Mouse (Mus musculus) ES-Bruce4 (cell line): ENCODE data around the gene Acvr2b. TPM values are rescaled to one million over a fixed set of nuclear protein-coding genes. Genes with fewer than 3 reads are reported as not detected.
"Not testable (repeated sequence)": the region's sequence is repeated elsewhere in the genome, so short reads cannot be mapped to it uniquely, and the experiment has no call there.

Source experiments
- H3K27ac ChIP-seq: 2 replicates; pipeline ENCODE4 v1.5.1; 2012; ENCODE audit warnings: low read length, inconsistent platforms; ENCODE audit not compliant: insufficient read depth
- H3K27me3 ChIP-seq: 2 replicates; pipeline ENCODE4 v1.6.1; 2012; ENCODE audit warnings: mild to moderate bottlenecking, low read length, inconsistent platforms; ENCODE audit not compliant: control insufficient read depth, poor library complexity, insufficient read depth, severe bottlenecking
- H3K36me3 ChIP-seq: 2 replicates; pipeline ENCODE4 v1.6.1; 2012; ENCODE audit warnings: inconsistent platforms, mild to moderate bottlenecking, low read length, moderate library complexity; ENCODE audit not compliant: control insufficient read depth, poor library complexity, insufficient read depth, severe bottlenecking
- H3K4me1 ChIP-seq: one replicate; pipeline ENCODE4 v1.8.1; 2011; ENCODE audit warnings: low read length; ENCODE audit not compliant: control insufficient read depth, insufficient read depth
- H3K4me3 ChIP-seq: 2 replicates; pipeline ENCODE4 v1.5.1; 2011; ENCODE audit warnings: low read depth, mild to moderate bottlenecking, low read length
- H3K9ac ChIP-seq: 2 replicates; pipeline ENCODE4 v1.6.1; 2012; ENCODE audit warnings: low read depth, mild to moderate bottlenecking, inconsistent platforms; ENCODE audit not compliant: poor library complexity, severe bottlenecking
- H3K9me3 ChIP-seq: replicated peaks from 2 replicates; pipeline ENCODE4 v1.6.1; 2012; ENCODE audit warnings: mild to moderate bottlenecking, low read length, inconsistent platforms; ENCODE audit not compliant: control insufficient read depth, poor library complexity, insufficient read depth, severe bottlenecking
- CTCF ChIP-seq: IDR thresholded peaks from one replicate; pipeline ENCODE4 v1.8.1; 2011; ENCODE audit warnings: low read depth, low read length
- EP300 ChIP-seq: IDR thresholded peaks from 2 replicates; pipeline ENCODE4 v1.6.1; 2011; ENCODE audit warnings: low read depth, low read length; ENCODE audit not compliant: insufficient read depth
- POLR2A ChIP-seq: IDR thresholded peaks from one replicate; pipeline ENCODE4 v1.8.1; 2011; ENCODE audit warnings: low read length; ENCODE audit not compliant: insufficient read depth
- polyA plus RNA-seq: library from polyadenylated mRNA; stranded (reverse); fragments of >200 nt; gene quantifications from 2 replicates; pipeline ENCODE4 v1.2.4, GENCODE M21; 2011; ENCODE audit warnings: low read depth; ENCODE audit not compliant: missing spikeins, insufficient read depth, insufficient read length

Acvr2b gene
- polyA plus RNA-seq, 1 experiment = 52.1 TPM

DNA sequence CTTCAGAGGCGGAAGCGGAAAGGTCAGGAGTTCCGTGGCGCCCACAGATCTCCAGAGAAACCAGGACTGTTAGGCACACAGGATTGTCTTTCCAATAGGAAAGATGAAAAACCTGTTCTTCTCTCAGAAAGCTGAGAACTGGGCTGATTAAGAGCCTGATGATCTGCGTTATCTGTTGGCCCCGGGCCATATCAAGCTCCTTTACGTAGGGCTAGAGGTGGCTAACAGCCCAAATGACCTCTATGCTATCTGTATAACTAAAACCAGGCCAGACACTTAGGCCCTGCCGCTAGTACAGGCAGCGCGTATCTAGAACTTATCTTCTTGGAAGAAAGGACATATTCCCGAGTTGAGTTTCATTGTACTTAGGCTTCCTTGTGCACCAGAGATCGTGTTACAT lies 38.7 kb upstream of the Acvr2b start:
- no peaks in the 10 kb centered on the region for H3K36me3 ChIP-seq
- no peak for TF ChIP-seq EP300

DNA sequence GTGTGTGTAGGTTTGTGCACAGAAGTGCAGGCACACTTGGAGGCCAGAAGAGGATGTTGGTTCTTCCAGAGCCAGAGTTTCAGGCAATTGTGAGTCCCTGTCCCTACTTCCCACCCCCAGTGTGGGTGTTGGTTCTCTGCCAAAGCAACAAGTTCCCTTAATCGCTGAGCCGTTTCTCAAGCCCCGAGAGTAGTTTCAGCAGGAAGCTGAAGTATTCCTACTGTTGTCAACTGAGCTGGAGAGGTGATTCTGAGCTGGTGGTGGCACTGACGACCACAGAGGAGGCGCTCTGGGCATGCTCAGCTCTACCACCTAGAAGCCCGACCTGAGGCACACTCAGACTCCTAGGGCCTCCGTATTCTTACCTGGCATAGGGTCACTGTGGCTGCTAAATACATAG lies 36.6 kb upstream of the Acvr2b start, which contains the start of gene Slc22a14:
TSS of gene Slc22a14 (minus strand) at position 270 of the 400 bp plus-strand sequence.
- Histone ChIP-seq H3K9ac (no peak within 1 kb of the TSS), H3K27ac (no peak within 1 kb of the TSS), H3K9me3 (no peaks in the 10 kb centered on the region), H3K27me3 (no peaks in the 10 kb centered on the region), H3K36me3 (0 out of 2 replicates have a peak, but pooled peaks cover 2% of the 10 kb centered on the region), H3K4me1 (no peaks in the 10 kb centered on the region), H3K4me3 (no peak within 1 kb of the TSS)
- TF ChIP-seq CTCF = no peak
- no peak for TF ChIP-seq EP300
- TF ChIP-seq POLR2A = no peak

More for the DNA sequence above, 38.7 kb upstream of the Acvr2b start:
- Histone ChIP-seq H3K4me3 (no peak overlapping the region), H3K27ac (no peak overlapping the region), H3K9ac (no peak overlapping the region), H3K4me1 (no peaks in the 10 kb centered on the region), H3K9me3 (no peaks in the 10 kb centered on the region), H3K27me3 (no peaks in the 10 kb centered on the region)

DNA sequence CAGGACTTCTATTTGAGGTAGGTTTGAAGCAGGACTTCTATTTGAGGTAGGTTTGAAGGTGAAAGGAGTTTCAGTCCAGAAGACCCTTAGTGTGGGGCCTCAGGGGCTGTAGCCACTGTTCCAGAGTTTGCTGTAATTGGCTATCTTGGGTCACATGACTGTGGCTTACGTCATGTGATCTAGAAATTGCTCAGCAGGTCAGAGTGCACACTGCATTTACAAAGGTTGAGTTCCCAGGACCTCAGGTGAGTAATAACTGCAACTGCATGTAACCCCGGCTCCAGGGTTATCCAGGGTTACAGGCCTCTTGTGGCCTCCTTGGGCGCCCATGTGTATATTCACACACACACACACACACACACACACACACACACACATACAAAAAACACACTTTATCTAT lies 33.6 kb upstream of the Acvr2b start:
- H3K36me3 ChIP-seq = 0 out of 2 replicates have a peak, but pooled peaks cover 2% of the 10 kb centered on the region

DNA sequence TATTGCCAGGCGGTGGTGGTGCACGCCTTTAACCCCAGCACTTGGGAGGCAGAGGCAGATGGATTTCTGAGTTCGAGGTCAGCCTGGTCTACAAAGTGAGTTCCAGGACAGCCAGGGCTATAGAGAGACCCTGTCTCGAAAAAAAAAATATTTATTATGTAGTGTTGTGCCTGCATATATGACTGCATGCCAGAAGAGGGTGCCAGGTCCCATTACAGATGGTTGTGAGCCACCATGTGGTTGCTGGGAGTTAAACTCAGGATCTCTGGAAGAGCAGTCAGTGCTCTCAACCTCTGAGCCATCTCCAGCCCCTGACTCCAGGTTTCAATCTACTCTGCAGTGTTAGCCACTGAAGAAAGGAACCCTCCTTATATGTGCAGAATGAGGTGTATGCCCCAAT lies 31.1 kb upstream of the Acvr2b start:
- not testable (repeated sequence) for H3K27ac ChIP-seq, H3K4me3 ChIP-seq, H3K9me3 ChIP-seq, H3K36me3 ChIP-seq, H3K27me3 ChIP-seq, H3K9ac ChIP-seq, H3K4me1 ChIP-seq

More for the DNA sequence above, 33.6 kb upstream of the Acvr2b start:
- no peaks in the 10 kb centered on the region for H3K27me3 ChIP-seq
- no peak for TF ChIP-seq CTCF
- TF ChIP-seq EP300 = no peak
- TF ChIP-seq POLR2A = no peak
- H3K4me3 ChIP-seq = no peak overlapping the region
- no peak overlapping the region for H3K27ac ChIP-seq
- no peaks in the 10 kb centered on the region for H3K4me1 ChIP-seq
- no peaks in the 10 kb centered on the region for H3K9me3 ChIP-seq
- no peak overlapping the region for H3K9ac ChIP-seq

DNA sequence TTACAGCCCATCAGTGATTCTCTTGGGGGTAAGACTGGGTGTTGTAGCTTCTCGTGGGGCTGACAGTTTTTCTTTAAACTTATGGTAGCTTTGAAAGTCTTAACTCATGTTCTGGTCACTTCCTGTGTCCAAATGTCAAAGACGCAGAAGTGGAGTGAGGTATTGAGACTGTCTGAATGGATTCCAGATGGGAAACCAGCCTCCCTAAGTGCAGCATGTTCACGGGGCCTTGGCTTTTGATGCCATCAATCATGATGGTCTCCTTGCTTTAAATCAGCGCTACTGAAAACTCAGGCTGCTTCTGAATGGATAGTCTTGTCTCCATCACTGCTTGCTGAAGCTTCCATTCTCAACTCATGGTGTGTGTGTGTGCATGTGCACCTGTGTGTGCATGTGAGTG lies 30.7 kb upstream of the Acvr2b start:
- Histone ChIP-seq H3K36me3 (0 out of 2 replicates have a peak, but pooled peaks cover 2% of the 10 kb centered on the region), H3K9ac (no peak overlapping the region), H3K4me3 (no peak overlapping the region), H3K4me1 (peaks cover 6% of the 10 kb centered on the region), H3K27me3 (no peaks in the 10 kb centered on the region), H3K9me3 (no peaks in the 10 kb centered on the region), H3K27ac (no peak overlapping the region)
- TF ChIP-seq EP300 (no peak), CTCF (no peak), POLR2A (no peak)

DNA sequence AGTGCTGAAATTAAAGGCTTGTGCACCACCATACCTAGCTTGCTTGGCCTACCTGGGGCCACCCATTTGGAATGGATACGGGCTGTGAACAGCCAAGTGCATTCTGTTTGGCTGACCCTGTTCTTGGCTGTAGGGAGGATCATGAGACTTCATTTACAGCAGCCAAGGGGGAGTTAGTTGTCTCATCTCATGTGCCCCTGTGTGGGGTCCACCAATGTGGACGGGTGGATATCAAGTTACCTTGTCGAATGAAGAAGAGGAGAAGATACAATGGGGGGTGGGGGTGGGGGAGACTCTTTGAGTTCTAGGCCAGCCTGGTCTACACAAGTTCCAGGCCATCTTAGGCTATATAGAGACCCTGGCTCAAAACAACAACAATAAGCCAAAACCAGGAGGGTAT lies 26.9 kb upstream of the Acvr2b start:
- H3K4me1 ChIP-seq = peaks cover 6% of the 10 kb centered on the region
- no peak overlapping the region for H3K9ac ChIP-seq
- no peaks in the 10 kb centered on the region for H3K36me3 ChIP-seq
- TF ChIP-seq POLR2A = no peak
- no peak for TF ChIP-seq CTCF
- TF ChIP-seq EP300 = no peak
- H3K9me3 ChIP-seq = no peaks in the 10 kb centered on the region
- no peaks in the 10 kb centered on the region for H3K27me3 ChIP-seq
- H3K4me3 ChIP-seq = no peak overlapping the region
- peak overlapping the region; percentile 30; the same call in 1 of the 2 replicates for H3K27ac ChIP-seq

DNA sequence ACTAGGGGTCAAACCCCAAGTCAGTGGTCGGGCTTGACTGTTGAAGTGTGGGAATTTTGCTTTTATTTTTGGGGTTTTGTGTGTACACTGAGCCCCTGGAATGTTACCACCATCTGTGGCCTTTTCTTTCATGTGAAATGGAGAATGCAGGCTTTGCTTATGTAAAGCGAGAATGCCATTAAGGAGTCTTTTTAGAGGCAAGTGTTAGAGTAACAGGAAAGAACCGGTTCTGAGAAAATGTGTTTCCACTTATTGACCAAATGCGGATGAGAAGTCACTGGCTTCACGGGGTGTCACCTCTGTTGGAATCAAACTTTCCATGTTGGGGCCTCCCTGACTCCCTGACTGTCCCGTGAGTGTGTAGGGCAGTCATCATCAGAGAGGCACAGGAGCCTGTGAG lies 26.4 kb upstream of the Acvr2b start:
- H3K4me3 ChIP-seq = no peak overlapping the region
- H3K27ac ChIP-seq = peak overlapping the region; percentile 30; the same call in 1 of the 2 replicates
- H3K9me3 ChIP-seq = no peaks in the 10 kb centered on the region
- no peaks in the 10 kb centered on the region for H3K27me3 ChIP-seq
- H3K36me3 ChIP-seq = peaks cover 1% of the 10 kb centered on the region; the same call in 1 of the 2 replicates
- H3K9ac ChIP-seq = no peak overlapping the region
- TF ChIP-seq POLR2A (no peak), EP300 (no peak), CTCF (no peak)
- peaks cover 6% of the 10 kb centered on the region for H3K4me1 ChIP-seq
